Mouse (Mus musculus): ENCODE measurements around the gene Mipol1. TPM values are rescaled to one million over a fixed set of nuclear protein-coding genes. Genes with fewer than 3 reads are reported as not detected.
"Not testable (repeated sequence)": the region's sequence is repeated elsewhere in the genome, so short reads cannot be mapped to it uniquely, and the experiment has no call there.

The Mipol1 gene
- total RNA-seq, 2 experiments from 2014 or later, result 4.9 to 5.0 TPM

GRCm38 (mm10) chr12:57399547-57399946, 169.3 kb downstream of the Mipol1 start:
- no peak for DNase-seq (ENCODE audit: extremely low spot score in 1 of 2, low spot score in 2 of 2)
- intact Hi-C loops (cut with DNase I), result no loop called here

- DNase-seq (ENCODE audit: extremely low spot score in 1 of 2, low spot score in 2 of 2), result no peak
- intact Hi-C loops (cut with DNase I), result no loop called here
Measured at GRCm38 (mm10) chr12:57400186-57400585, 170.0 kb downstream of the Mipol1 start.

- intact Hi-C loops (cut with DNase I), result no loop called here
- no peak for DNase-seq (ENCODE audit: extremely low spot score in 1 of 2, low spot score in 2 of 2)
Measured at GRCm38 (mm10) chr12:57401126-57401525, 170.9 kb downstream of the Mipol1 start.

- intact Hi-C loops (cut with DNase I), result no loop called here
- DNase-seq (ENCODE audit: extremely low spot score in 1 of 2, low spot score in 2 of 2), result no peak
Measured at GRCm38 (mm10) chr12:57402360-57402759, 172.1 kb downstream of the Mipol1 start.

GRCm38 (mm10) chr12:57409976-57410375, 179.7 kb downstream of the Mipol1 start:
- intact Hi-C loops (cut with DNase I), result no loop called here
- no peak for DNase-seq (ENCODE audit: extremely low spot score in 1 of 2, low spot score in 2 of 2)

GRCm38 (mm10) chr12:57413833-57414232, 183.6 kb downstream of the Mipol1 start:
- intact Hi-C loops (cut with DNase I), result no loop called here
- no peak for DNase-seq (ENCODE audit: extremely low spot score in 1 of 2, low spot score in 2 of 2)

GRCm38 (mm10) chr12:57424902-57425301, 194.7 kb downstream of the Mipol1 start:
- no peak for DNase-seq (ENCODE audit: extremely low spot score in 1 of 2, low spot score in 2 of 2)
- intact Hi-C loops (cut with DNase I), result no loop called here

- no peak for DNase-seq (ENCODE audit: extremely low spot score in 1 of 2, low spot score in 2 of 2)
- intact Hi-C loops (cut with DNase I), result no loop called here
Measured at GRCm38 (mm10) chr12:57428243-57428642, 198.0 kb downstream of the Mipol1 start.

GRCm38 (mm10) chr12:57428767-57429166, 198.5 kb downstream of the Mipol1 start:
- no peak for DNase-seq (ENCODE audit: extremely low spot score in 1 of 2, low spot score in 2 of 2)
- intact Hi-C loops (cut with DNase I), result no loop called here

- DNase-seq (ENCODE audit: extremely low spot score in 1 of 2, low spot score in 2 of 2); intact Hi-C loops (cut with DNase I): not testable (repeated sequence)
Measured at GRCm38 (mm10) chr12:57436939-57437659, 206.9 kb downstream of the Mipol1 start.

GRCm38 (mm10) chr12:57444281-57444903, 214.2 kb downstream of the Mipol1 start:
- intact Hi-C loops (cut with DNase I), result no loop called here
- no peak for DNase-seq (ENCODE audit: extremely low spot score in 1 of 2, low spot score in 2 of 2)

- DNase-seq (ENCODE audit: extremely low spot score in 1 of 2, low spot score in 2 of 2), result no peak
- intact Hi-C loops (cut with DNase I), result no loop called here
Measured at GRCm38 (mm10) chr12:57447331-57447730, 217.1 kb downstream of the Mipol1 start.

- DNase-seq (ENCODE audit: extremely low spot score in 1 of 2, low spot score in 2 of 2), result no peak
- intact Hi-C loops (cut with DNase I), result no loop called here
Measured at GRCm38 (mm10) chr12:57449299-57449698, 219.1 kb downstream of the Mipol1 start.

- DNase-seq (ENCODE audit: extremely low spot score in 1 of 2, low spot score in 2 of 2), result no peak
- intact Hi-C loops (cut with DNase I), result no loop called here
Measured at GRCm38 (mm10) chr12:57450017-57450583, 219.9 kb downstream of the Mipol1 start.

GRCm38 (mm10) chr12:57456911-57457310, 226.7 kb downstream of the Mipol1 start:
- intact Hi-C loops (cut with DNase I), result no loop called here
- no peak for DNase-seq (ENCODE audit: extremely low spot score in 1 of 2, low spot score in 2 of 2)

- intact Hi-C loops (cut with DNase I), result no loop called here
- no peak for DNase-seq (ENCODE audit: extremely low spot score in 1 of 2, low spot score in 2 of 2)
Measured at GRCm38 (mm10) chr12:57457339-57457738, 227.1 kb downstream of the Mipol1 start.

- intact Hi-C loops (cut with DNase I), result no loop called here
- DNase-seq (ENCODE audit: extremely low spot score in 1 of 2, low spot score in 2 of 2), result no peak
Measured at GRCm38 (mm10) chr12:57464520-57465334, 234.5 kb downstream of the Mipol1 start.

- intact Hi-C loops (cut with DNase I), result no loop called here
- no peak for DNase-seq (ENCODE audit: extremely low spot score in 1 of 2, low spot score in 2 of 2)
Measured at GRCm38 (mm10) chr12:57471786-57472185, 241.6 kb downstream of the Mipol1 start.

- intact Hi-C loops (cut with DNase I), result no loop called here
- no peak for DNase-seq (ENCODE audit: extremely low spot score in 1 of 2, low spot score in 2 of 2)
Measured at GRCm38 (mm10) chr12:57476876-57477275, 246.6 kb downstream of the Mipol1 start.

All from left cerebral cortex, postnatal 10 days (tissue).